Mouse (Mus musculus): ENCODE measurements around the gene Nos1.

The Nos1 gene

DNA sequence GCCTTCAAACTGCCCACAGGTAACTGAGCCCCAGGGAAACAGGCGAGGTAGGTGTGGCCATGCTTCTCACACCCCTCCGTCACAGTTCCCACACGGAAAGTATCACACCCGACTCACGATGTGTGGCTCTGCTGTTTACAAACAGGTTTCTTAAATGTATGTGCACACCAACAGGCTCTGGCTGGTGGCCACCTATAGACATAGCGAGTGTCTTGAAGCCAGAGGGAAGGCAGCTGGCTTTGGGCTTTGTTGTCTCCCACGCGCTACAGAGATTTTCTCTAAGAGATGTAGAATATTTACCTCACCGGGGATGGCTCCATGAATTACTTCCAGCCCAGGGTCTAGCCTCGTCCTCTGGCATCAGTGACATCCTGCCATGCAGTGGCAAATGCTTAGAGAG is 118.5 kb downstream of the Nos1 start:
- CTCF ChIA-PET = no interaction called here

DNA sequence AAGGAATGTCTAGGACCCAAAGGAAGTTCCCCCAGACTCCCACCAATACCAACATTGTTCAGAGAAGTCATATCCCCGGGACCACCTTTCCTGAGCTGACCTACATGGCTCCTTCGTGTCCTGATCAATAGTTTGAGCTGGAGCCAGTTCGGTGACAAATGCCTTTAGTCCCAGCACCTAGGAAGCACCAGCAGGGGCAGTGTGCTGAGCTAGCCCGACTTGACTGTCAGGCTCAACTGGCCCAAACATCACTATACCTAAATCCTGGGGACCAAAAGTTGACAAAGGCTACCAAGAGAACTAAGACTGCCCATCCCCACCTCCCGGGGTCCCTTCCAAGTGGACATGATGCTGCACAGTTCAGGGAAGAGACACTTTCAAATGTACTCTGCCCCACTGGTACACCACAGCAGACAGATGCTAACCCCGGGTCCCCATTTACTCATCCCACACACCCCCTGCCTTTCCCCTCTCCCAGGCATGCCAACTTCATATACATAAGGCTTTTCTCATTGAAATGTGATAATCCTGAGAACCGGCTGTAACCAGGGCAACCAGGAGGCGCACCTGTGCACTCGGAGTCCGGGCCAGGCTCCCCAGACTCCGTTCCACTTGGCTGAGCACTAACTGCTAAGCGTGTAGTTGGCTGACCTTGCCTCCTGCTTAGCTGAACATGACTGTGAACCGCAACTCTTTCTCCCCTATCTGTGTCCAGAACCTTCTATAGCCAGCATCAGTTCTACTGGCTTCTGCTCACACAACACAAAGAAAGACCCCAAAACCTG is 120.3 kb downstream of the Nos1 start:
- CTCF ChIA-PET = no interaction called here

DNA sequence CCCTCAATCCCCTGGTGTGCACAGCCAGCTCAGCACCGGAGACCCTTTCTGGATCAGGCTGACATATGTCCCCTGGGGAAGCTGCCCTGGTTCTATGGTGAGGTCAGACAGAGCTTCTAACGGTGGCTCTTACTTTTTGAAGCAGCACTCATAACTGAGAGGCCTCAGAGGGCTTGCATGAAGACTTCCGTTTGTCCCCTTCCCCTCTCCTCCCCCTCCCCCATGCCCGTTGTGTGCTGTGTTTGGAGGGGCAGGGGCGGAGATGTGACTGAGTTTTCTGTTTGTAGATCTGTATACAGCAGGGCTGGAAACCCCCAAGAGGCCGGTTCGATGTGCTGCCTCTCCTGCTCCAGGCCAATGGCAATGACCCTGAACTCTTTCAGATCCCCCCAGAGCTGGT is 122.7 kb downstream of the Nos1 start:
- CTCF ChIA-PET = no interaction called here

DNA sequence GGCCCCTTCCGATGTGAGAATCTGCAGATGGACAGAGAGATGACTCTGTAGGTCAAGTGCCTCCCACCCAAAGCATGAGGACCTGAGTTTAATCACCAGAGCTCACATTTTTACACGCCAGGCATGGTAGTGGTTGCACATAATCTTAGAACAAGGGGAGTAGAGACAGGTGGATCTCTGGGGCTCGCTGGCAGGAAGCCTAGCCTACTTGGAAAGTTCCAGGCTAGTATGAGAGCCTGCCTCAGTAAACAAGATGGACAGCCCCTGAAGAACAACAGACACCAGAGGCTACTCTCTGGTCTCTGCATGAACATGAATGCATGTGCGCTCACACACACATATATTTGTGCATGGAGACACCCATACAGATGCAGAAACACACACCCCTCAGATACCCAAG is 124.9 kb downstream of the Nos1 start:
- CTCF ChIA-PET = no interaction called here

DNA sequence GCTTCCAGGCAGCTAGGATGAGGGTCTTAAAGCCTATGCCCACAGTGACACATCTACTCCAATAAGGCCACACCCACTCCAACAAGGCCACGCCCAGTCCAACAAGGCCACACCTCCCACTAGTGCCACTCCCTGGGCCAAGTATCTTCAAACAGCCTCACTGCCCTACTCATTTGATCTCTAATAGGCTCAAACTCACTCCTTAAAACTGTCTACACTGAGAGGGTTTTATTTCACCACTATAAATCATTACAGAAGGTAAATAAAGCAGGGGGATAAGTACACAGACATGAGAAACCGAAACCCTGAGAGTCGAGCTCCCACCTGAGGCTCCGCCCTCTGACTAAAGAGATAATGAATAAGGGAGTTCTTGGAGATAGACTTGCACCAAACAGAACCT is 128.7 kb downstream of the Nos1 start:
- CTCF ChIA-PET = no interaction called here

DNA sequence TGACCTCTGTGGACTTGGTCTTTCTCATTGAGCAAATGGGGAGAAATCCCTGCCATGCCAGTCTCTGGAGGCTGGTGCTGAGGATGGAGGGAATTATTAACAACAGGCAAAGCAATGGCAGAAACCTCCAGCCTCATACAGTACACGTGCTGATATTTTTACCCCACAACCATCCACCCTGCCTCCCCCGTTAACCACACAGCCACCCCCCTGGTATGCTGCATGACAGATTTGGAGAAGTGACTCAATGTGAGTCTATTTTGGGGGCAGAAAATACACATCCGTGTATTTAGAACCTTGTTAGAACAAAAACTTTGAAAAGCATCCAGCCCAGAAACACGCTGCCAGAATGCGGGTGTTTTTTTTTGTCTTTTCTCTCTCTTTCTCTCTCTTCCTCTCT is 135.5 kb downstream of the Nos1 start:
- CTCF ChIA-PET = no interaction called here

DNA sequence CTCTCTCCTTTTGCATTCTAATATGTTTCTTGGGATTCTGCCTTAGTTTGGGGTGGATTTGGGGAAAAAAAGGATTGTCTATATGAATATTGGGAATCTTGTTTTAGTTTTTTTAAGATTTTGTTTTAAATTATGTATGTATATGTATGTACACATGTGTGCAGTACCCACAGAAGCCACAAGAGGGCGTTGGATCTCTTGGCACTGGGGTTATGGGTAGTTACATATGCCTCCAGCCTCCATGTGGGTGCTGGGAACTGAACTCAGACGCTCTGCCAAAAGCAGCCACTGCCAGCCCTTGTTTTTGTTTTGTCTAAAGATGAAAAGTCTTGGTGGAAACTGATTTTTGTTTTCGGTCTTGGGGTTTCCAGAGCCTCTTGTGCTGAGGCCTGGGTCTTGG is 136.1 kb downstream of the Nos1 start:
- CTCF ChIA-PET = no interaction called here

DNA sequence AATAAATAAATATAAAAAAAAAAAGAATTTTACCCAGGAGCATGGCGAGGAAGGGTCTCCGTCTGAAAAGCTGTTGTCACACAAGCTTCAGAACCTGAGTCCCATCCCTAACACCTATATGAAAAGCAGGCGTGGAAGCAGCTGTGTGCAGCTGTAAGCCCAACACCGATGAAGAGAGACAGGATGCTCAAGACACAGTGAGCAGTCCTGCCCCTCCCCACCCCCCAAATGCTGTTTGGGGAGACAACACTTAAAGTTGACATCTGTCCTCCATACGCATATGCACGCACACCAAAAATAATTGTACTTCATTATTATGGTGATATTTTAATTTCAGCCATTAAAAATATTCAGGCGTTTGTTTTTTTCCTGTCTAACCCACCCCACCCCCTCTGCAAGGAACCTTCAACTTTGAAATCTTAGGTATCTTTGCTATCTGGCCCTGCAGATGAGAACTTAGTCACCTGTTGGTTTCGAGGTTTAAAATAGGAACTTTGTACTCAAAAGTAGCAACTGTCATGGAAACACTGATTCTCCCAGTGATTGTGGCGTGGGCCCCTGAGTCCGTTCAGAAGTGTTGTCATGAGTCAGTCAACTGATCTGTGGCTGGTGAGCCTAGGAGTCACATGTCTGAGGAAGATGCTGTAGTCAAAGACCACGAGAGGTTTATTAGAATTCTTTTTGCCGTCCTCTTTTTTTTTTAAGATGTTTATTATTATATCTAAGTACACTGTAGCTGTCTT is 141.1 kb downstream of the Nos1 start:
- CTCF ChIA-PET = no interaction called here

DNA sequence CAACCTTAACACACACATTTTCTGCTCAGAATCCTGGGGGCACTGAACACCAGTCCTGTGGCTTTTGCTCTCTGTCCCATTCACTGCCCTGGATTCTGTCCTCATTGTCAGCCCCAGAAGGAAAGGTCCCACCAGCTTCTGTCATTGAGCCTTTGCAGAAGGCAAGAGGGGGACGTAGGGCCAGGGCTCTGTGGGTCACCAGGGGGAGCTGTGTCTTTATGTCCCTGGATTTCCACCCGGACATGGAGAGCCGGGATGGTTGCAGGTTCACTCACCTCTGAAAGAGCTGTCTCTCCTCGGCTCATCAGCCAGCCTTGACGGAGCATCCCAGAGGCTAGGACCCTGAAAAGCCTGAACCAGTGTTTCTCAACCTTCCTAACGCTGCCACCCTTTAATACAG is 142.9 kb downstream of the Nos1 start:
- CTCF ChIA-PET = no interaction called here

DNA sequence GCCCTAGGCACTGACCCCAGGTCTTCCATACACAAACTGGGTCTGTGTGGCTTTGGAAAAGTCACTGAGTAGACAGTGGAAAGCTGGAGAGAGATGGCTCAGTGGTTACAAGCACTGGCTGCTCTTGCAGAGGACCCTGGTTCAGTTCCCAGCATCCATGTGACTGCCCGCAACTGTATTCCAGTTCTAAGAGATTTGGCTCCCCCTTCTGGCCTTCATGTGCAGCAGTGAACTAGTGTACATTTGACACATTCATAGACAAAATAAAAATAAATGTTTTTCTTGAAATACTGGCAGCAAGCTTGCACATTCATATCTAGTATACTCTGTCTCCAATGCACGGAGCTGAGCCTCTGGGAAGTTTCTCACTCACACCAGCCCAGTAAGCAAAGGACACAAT is 147.7 kb downstream of the Nos1 start:
- CTCF ChIA-PET = no interaction called here

DNA sequence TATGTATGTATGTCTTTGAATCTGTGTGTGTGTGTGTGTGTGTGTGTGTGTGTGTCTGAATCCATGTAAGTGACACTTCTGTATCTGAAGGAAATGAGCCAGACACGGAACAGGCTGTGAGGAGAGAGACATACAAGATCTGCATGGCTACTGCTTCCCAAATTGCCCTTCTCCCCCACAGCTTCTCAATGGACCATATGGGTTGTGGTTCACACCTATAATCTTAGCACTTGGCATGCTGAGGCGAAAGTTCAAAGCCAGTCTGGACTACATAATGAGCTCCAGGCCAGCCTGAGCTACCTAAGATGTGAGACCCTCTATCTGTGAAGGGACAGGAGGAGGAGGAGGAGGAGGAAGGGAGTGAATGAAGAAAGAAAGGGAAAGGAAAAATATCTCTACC is 151.4 kb downstream of the Nos1 start:
- CTCF ChIA-PET = interaction anchor here (0.7 kb wide), 1 partner anchor 14 kb away, joined by 17 read pairs; no protein-coding TSS in a partner anchor

DNA sequence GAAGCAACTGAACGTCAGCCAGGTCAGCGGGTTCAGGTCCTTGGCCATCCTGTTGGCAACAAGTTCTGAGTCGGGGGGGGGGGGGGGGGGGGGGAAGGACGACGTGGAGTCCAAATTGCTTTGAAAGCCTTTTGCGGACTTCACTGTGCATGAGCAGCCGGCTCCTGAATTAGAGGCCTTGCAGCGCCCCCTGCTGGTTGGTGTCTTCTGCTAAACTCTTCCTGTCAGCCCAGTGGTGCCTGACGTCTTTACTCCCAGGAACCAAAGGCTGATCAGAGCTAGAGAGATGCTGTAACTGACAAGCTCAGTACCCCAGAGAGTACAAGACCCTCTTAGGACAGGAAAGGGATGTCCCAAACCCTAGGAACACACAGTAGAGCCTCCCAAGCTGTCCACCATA is 152.0 kb downstream of the Nos1 start:
- CTCF ChIA-PET = no interaction called here

DNA sequence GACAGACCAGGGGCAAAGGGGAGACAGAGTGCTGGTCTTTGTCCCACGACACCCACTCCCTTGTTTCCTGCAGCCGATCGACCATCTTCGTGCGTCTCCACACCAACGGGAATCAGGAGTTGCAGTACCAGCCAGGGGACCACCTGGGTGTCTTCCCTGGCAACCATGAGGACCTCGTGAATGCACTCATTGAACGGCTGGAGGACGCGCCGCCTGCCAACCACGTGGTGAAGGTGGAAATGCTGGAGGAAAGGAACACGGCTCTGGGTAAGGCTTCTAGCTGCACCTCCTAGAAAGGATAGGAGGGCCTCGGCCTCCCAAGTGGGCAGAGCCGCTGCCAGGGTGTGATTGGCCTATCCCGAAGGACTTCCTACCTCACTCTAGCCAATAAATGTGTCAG is 155.5 kb downstream of the Nos1 start:
- CTCF ChIA-PET = no interaction called here

DNA sequence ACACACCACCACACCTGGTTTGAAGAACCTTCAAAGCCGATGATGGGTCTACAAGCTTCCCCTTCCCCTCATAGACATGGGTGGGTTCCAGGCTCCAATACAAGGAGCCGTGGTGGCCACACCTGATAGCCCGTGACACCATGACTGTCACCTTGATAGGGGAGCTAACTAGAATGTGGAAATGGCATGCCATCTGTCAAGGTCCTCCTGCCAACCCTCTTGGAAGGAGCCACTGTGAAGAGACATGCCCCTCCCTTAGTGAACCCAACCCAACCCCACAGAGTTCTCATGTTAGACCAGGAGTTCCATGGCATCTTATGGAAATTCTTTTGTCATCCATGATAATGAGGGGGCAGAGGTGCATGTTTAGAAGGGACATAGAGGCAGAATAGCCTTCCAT is 156.4 kb downstream of the Nos1 start:
- CTCF ChIA-PET = no interaction called here

DNA sequence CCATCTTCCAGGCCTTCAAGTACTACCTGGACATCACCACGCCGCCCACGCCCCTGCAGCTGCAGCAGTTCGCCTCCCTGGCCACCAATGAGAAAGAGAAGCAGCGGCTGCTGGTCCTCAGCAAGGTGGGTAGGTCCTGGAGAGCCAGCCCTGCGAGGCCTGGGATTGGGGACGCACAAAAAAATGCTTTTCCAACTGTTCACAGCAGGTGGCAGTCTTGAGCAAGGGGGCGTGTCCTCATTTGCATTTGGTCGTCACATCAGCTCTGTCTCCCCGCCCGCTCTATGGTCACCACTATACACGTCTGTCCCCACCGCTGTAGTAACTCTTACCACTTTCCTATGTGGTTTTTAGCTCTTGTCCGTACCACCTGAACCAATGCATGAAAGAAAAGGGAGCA is 157.3 kb downstream of the Nos1 start:
- CTCF ChIA-PET = interaction anchor here (0.5 to 0.7 kb wide), 2 partner anchors 18 to 67 kb away, joined by 6 to 13 read pairs; no protein-coding TSS in a partner anchor

DNA sequence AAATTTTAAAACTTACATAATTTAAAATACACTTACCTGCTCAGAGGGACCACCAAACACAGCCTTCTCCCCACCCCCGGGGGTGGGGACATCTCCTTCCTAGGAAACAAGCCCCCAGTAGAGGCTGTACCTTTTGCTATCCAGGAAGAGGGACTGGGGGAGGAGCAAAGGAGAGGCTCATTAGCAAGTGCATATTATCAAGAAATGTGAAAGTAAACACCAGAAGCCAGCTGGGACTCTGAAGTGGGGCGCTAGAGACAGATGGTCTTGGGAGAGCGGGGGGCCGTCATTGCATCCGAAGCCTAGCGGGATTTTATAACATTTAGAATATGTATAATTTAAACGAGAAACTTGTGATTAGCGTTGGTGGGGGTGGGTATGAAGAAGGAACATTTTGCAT is 158.6 kb downstream of the Nos1 start:
- CTCF ChIA-PET = no interaction called here

DNA sequence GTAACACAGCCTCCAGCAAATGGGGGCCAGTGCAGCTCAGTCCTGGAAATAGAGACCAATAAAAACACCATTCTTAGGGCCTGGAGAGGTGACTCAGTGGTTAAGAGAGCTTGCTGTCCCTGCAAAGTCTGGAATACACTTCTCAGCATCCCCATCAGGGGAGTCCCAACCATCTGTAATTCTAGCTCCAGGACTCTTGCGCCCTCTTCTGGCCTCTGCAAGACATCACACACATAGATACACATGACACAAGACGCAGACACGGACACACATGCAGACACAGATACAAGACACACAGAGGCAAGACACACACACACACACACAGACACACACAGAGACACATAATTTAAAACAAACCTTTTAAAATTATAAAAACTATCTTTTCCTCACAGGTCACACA is 160.7 kb downstream of the Nos1 start:
- CTCF ChIA-PET = no interaction called here

DNA sequence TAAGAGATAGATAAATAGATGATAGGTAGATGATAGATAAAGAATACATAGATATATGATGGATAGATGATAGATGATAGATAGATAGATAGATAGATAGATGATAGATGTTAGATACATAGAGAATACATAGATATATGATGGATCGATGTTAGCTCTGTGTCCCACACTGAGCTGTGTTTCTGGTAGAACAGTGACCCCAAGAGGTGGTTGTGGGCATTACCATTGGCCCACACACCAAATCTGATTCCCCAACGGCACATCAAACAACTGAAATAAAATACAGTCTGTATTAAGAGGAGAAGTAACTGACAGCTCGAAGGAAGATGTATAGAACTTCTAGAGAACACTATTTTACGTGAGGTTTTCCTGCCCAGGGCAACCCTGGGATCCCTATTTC is 165.8 kb downstream of the Nos1 start:
- CTCF ChIA-PET = interaction anchor here (0.5 kb wide), 1 partner anchor 15 kb away, joined by 17 read pairs; no protein-coding TSS in a partner anchor

DNA sequence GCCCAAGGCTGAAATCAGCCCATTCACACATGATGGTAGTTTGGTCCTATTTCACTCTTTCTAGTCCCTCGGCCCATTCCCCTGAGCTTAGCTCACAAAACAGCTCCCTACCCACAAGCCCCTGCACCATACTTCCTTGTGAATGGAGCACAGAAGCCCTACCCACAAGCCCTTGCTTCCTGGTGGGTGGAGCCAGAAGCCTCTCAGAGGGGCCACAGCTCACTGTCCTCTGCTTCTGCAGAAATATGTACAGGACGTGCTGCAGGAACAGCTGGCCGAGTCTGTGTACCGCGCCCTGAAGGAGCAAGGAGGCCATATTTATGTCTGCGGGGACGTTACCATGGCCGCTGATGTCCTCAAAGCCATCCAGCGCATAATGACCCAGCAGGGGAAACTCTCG is 168.6 kb downstream of the Nos1 start:
- CTCF ChIA-PET = no interaction called here

DNA sequence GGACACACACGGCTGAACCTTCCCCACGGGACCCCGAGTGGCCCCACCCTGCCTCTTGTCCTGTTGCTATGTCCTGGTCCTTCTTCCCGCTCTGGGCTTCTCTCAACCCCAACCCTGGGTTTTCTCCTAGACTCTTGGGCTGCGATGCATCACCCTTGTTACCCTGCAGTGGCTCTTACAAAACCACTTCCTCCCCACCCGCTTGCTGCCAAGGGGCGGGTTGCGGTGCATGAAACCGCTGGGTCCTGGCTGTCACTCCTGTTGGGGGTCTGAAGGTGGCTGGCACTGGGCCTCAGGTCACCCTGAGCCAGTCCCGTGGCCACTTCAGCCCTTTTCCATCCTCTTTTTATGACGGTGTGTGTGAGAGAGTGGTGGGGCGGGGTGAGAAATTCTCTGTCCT is 173.1 kb downstream of the Nos1 start:
- CTCF ChIA-PET = no interaction called here

DNA sequence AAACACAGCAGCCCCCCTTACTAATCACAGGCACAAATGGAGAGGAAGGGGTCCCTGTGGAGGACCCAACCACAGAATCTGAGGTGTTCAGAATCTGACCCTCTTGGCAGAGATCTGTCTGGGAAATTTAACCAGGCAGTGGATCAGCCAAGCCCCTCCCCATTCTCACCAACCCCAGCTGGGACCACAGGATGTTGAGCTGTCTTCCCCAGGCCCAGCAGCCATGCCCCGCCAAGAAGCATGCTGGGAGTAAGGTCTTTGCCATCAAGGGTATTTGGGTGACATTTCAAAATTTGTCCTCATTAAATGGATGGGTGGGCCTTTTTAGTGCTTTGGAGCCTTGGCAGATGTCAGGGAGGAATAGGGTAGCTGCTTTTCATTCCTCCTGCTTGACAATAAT is 173.6 kb downstream of the Nos1 start:
- CTCF ChIA-PET = no interaction called here

DNA sequence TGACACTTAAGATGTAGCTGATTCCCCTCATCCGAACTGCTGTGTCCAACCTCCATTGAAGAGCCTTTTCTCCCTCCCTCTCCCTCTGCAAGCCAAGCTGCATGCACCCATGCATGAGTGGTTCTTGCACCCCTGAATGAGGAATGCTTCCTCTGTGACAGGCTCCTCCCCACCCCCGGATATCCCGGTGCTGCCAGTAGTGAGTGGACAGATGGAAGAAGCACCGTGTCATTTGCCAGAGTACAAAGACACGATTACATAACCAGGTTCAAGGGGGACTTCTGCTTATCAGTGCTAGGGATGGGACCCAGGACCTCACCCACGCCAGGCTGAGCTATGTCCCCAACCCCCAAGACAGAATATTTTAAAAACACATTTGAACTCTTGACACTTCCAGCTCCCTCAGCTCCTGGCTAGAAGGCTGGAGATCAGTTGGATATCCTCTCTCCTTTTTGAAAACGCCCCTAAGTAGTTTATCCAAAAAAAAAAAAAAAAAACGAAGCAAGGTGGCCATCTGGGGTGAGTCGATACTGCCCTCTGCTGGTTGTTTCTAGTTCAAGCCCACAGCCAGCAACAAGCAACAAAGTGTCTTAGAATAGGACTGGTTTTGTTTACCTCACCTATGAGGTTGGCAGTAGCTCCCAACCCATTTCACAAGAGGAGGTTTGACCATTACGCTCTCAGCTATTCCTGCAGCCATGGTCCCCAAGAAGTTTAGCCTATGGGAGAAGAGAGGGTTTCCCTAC is 175.0 kb downstream of the Nos1 start:
- CTCF ChIA-PET = interaction anchor here (0.6 to 0.9 kb wide), 5 partner anchors 18 to 439 kb away, joined by 3 to 10 read pairs (median 6); no protein-coding TSS in a partner anchor

DNA sequence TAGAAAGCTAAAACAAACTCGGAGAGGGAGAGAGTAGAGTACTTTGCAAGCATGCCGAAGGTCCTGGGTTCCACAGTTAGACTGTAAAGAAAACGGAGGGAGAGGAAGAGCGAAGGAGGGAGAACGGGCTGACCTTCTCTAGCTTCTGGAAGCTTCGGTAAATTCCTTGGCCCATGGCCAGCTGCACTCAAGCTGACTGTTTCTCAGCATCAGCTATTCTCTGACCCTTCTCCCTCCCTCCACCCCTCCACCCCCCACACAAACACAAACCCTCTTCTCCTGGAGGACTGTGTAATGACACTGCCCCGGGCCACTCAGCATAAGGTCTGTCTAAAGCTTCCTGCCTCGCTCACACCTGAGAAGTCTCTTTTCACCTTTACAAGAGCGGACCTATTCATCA is 183.9 kb downstream of the Nos1 start:
- CTCF ChIA-PET = interaction anchor here (0.7 kb wide), 1 partner anchor 795 kb away, joined by 3 read pairs; no protein-coding TSS in a partner anchor

Measured in spleen, embryonic (tissue).